ENCODE assay signal across 20 mouse cellular contexts in genomic region chr5:75676024-75676423, GRCm38 (mm10).
"Had no signal": no experiment of that assay in that cellular context is flagged by ENCODE, and none has a peak within 500 bp of the region (broad histone marks: within the 10 kb centered on the region; RNA-seq: fewer than 3 reads in every experiment).

No protein-coding gene starts in this region.

- H3K36me3 ChIP-seq: heart, embryonic 13.5 days; heart, embryonic 15.5 days; hindbrain, embryonic 13.5 days; hindbrain, embryonic 15.5 days; limb, embryonic 10.5 days; limb, embryonic 12.5 days; liver, embryonic 13.5 days; liver, embryonic 15.5 days had no signal

- H3K27me3 ChIP-seq: heart, embryonic 13.5 days; heart, embryonic 15.5 days; hindbrain, embryonic 13.5 days; hindbrain, embryonic 15.5 days; limb, embryonic 12.5 days; liver, embryonic 13.5 days; liver, embryonic 15.5 days had no signal

- DNase-seq: gastrocnemius, postnatal 14 days; gastrocnemius, postnatal 36 days; heart, adult 2 months; heart, postnatal 14 days; heart, postnatal 36 days; kidney, adult 11 months; kidney, postnatal 25 days; layer of hippocampus, adult 9-11 months; layer of hippocampus, postnatal 36 days; liver; liver, embryonic 13.5 days had no signal

- H3K27ac ChIP-seq: heart, adult 2 months; heart, embryonic 13.5 days; heart, embryonic 15.5 days; hindbrain, embryonic 13.5 days; hindbrain, embryonic 15.5 days; hindbrain, postnatal 0 days; limb, embryonic 10.5 days; limb, embryonic 12.5 days; liver, embryonic 13.5 days; liver, embryonic 15.5 days had no signal

- H3K4me1 ChIP-seq: heart, embryonic 13.5 days; heart, embryonic 15.5 days; hindbrain, embryonic 13.5 days; hindbrain, embryonic 15.5 days; limb, embryonic 10.5 days; limb, embryonic 12.5 days; liver, embryonic 13.5 days; liver, embryonic 15.5 days had no signal

- ATAC-seq: hindbrain, postnatal 0 days; intestine, embryonic 16.5 days had no signal

- H3K4me3 ChIP-seq: heart, adult 2 months; heart, embryonic 13.5 days; heart, embryonic 15.5 days; hindbrain, embryonic 13.5 days; hindbrain, embryonic 15.5 days; limb, embryonic 10.5 days; limb, embryonic 12.5 days; liver, embryonic 13.5 days; liver, embryonic 15.5 days had no signal
